Mouse (Mus musculus) kidney, embryonic 16.5 days (tissue): ENCODE measurements at regions not wholly inside any gene's neighbourhood (a gene's known extent, or its start where the extent isn't known, plus 50 kb on each side); places are given as distances from the start of the nearest gene placed in this dataset.

Experiments used
- ATAC-seq: fragments of 200-750 bp; cut with Nextera tagmentation; 2 replicates; pipeline ENCODE4 v1.8.0; 2017; ENCODE audit warnings: moderate TSS enrichment; ENCODE audit not compliant: low FRiP score, low TSS enrichment
- H3K27ac ChIP-seq: fragments of 300-500 bp; sonication (generic); 2 replicates; pipeline ENCODE4 v1.5.1; 2014; ENCODE audit warnings: low read length
- H3K27me3 ChIP-seq: fragments of 300-500 bp; sonication (generic); 2 replicates; pipeline ENCODE4 v1.6.1; 2014; ENCODE audit warnings: low read length, control low read depth, mixed read lengths; ENCODE audit not compliant: insufficient read depth
- H3K36me3 ChIP-seq: fragments of 300-500 bp; sonication (generic); 2 replicates; pipeline ENCODE4 v1.6.1; 2014; ENCODE audit warnings: low read length, control low read depth, mixed read lengths; ENCODE audit not compliant: insufficient read depth
- H3K4me1 ChIP-seq: fragments of 300-500 bp; sonication (generic); 2 replicates; pipeline ENCODE4 v1.6.1; 2014; ENCODE audit warnings: low read length, control low read depth, mixed read lengths; ENCODE audit not compliant: insufficient read depth
- H3K4me2 ChIP-seq: fragments of 300-500 bp; sonication (generic); replicated peaks from 2 replicates; pipeline ENCODE4 v1.6.1; 2014; ENCODE audit warnings: low read depth, low read length
- H3K4me3 ChIP-seq: fragments of 300-500 bp; sonication (generic); 2 replicates; pipeline ENCODE4 v1.5.1; 2014; ENCODE audit warnings: mild to moderate bottlenecking, low read length
- H3K9ac ChIP-seq: fragments of 300-500 bp; sonication (generic); replicated peaks from 2 replicates; pipeline ENCODE4 v1.6.1; 2014; ENCODE audit warnings: low read length
- H3K9me3 ChIP-seq: fragments of 300-500 bp; sonication (generic); 2 replicates; pipeline ENCODE4 v1.6.1; 2016; ENCODE audit warnings: low read length, control low read depth
- WGBS: fragments of 180-500 bp; shearing (Covaris S2); extraction: QIAGEN DNeasy Blood & Tissue Kit; methylation state at CpG from one replicate; pipeline ENCODE4 v1.1.7; 2014; 5-methylcytosine and 5-hydroxymethylcytosine counted together

GRCm38 (mm10) chr10:93374690-93374994 lies 63.7 kb upstream of the Elk3 start:
- H3K36me3 ChIP-seq: no peaks in the 10 kb centered on the region
- no peak overlapping the region for H3K4me3 ChIP-seq
- H3K9me3 ChIP-seq: no peaks in the 10 kb centered on the region
- peak overlapping the region; percentile 71; the same call in 1 of the 2 replicates for H3K27ac ChIP-seq
- no peak overlapping the region for H3K9ac ChIP-seq
- no peak for ATAC-seq
- H3K4me2 ChIP-seq: no peak overlapping the region
- H3K4me1 ChIP-seq: 0 out of 2 replicates have a peak, but pooled peaks cover 2% of the 10 kb centered on the region
- no peaks in the 10 kb centered on the region for H3K27me3 ChIP-seq
- WGBS: 72% methylated on average over 2 of the region's 2 CpGs

- no peak overlapping the region for H3K4me2 ChIP-seq
- no peak overlapping the region for H3K9ac ChIP-seq
- 38% methylated on average over 13 of the region's 13 CpGs for WGBS
- peaks cover 4% of the 10 kb centered on the region; the same call in 1 of the 2 replicates for H3K9me3 ChIP-seq
- H3K36me3 ChIP-seq: no peaks in the 10 kb centered on the region
- peak overlapping the region; percentile 71 for H3K27ac ChIP-seq
- no peaks in the 10 kb centered on the region for H3K27me3 ChIP-seq
- 0 out of 2 replicates have a peak, but pooled peaks cover 2% of the 10 kb centered on the region for H3K4me1 ChIP-seq
- no peak overlapping the region for H3K4me3 ChIP-seq
- peak; percentile 63 for ATAC-seq
These were observed 64.2 kb upstream of the Elk3 start for GRCm38 (mm10) chr10:93375007-93375711.

- ATAC-seq: no peak
- H3K4me1 ChIP-seq: 0 out of 2 replicates have a peak, but pooled peaks cover 2% of the 10 kb centered on the region
- H3K27ac ChIP-seq: peak overlapping the region; percentile 65
- no peaks in the 10 kb centered on the region for H3K27me3 ChIP-seq
- H3K36me3 ChIP-seq: no peaks in the 10 kb centered on the region
- H3K9me3 ChIP-seq: peaks cover 4% of the 10 kb centered on the region; the same call in 1 of the 2 replicates
- H3K4me2 ChIP-seq: no peak overlapping the region
- no peak overlapping the region for H3K9ac ChIP-seq
- WGBS: 77% methylated on average over 4 of the region's 4 CpGs
- H3K4me3 ChIP-seq: no peak overlapping the region
These were observed 64.8 kb upstream of the Elk3 start for GRCm38 (mm10) chr10:93375771-93376170.

GRCm38 (mm10) chr10:93376457-93376941 lies 65.6 kb upstream of the Elk3 start:
- Histone ChIP-seq H3K4me3 (no peak overlapping the region), H3K9me3 (peaks cover 4% of the 10 kb centered on the region; the same call in 1 of the 2 replicates), H3K27me3 (no peaks in the 10 kb centered on the region), H3K4me1 (0 out of 2 replicates have a peak, but pooled peaks cover 2% of the 10 kb centered on the region), H3K9ac (no peak overlapping the region), H3K4me2 (no peak overlapping the region), H3K27ac (peak overlapping the region; percentile 65), H3K36me3 (no peaks in the 10 kb centered on the region)
- ATAC-seq: 0 out of 2 replicates have a peak, but pooled peaks have one; percentile 27
- WGBS: 68% methylated on average over 7 of the region's 7 CpGs

- no peak for ATAC-seq
- H3K9ac ChIP-seq: no peak overlapping the region
- WGBS: 85% methylated on average over 6 of the region's 6 CpGs
- H3K9me3 ChIP-seq: no peaks in the 10 kb centered on the region
- H3K27ac ChIP-seq: no peak overlapping the region
- no peak overlapping the region for H3K4me3 ChIP-seq
- no peaks in the 10 kb centered on the region for H3K27me3 ChIP-seq
- 0 out of 2 replicates have a peak, but pooled peaks cover 5% of the 10 kb centered on the region for H3K4me1 ChIP-seq
- H3K36me3 ChIP-seq: no peaks in the 10 kb centered on the region
- H3K4me2 ChIP-seq: no peak overlapping the region
These were observed 63.9 kb upstream of the Lta4h start for GRCm38 (mm10) chr10:93389276-93389675.

- ATAC-seq: no peak
- Histone ChIP-seq H3K36me3 (no peaks in the 10 kb centered on the region), H3K9ac (no peak overlapping the region)
These were observed 61.9 kb upstream of the Lta4h start for GRCm38 (mm10) chr10:93391296-93391695.

GRCm38 (mm10) chr10:93393902-93394301 lies 59.3 kb upstream of the Lta4h start:
- no peaks in the 10 kb centered on the region for H3K9me3 ChIP-seq
- no peak for ATAC-seq
- H3K27me3 ChIP-seq: no peaks in the 10 kb centered on the region
- no peak overlapping the region for H3K9ac ChIP-seq
- H3K36me3 ChIP-seq: no peaks in the 10 kb centered on the region
- H3K4me1 ChIP-seq: 0 out of 2 replicates have a peak, but pooled peaks cover 5% of the 10 kb centered on the region
- no peak overlapping the region for H3K4me3 ChIP-seq
- no peak overlapping the region for H3K27ac ChIP-seq
- H3K4me2 ChIP-seq: no peak overlapping the region
- 58% methylated on average over 1 of the region's 1 CpGs for WGBS

More at GRCm38 (mm10) chr10:93391296-93391695, 61.9 kb upstream of the Lta4h start:
- Histone ChIP-seq H3K9me3 (no peaks in the 10 kb centered on the region), H3K4me3 (no peak overlapping the region), H3K4me2 (no peak overlapping the region), H3K27ac (peak overlapping the region; percentile 50), H3K27me3 (no peaks in the 10 kb centered on the region), H3K4me1 (0 out of 2 replicates have a peak, but pooled peaks cover 5% of the 10 kb centered on the region)
- 66% methylated on average over 5 of the region's 5 CpGs for WGBS

GRCm38 (mm10) chr10:93397711-93398110 lies 55.5 kb upstream of the Lta4h start:
- Histone ChIP-seq H3K4me3 (no peak overlapping the region), H3K4me1 (no peaks in the 10 kb centered on the region), H3K27me3 (no peaks in the 10 kb centered on the region), H3K4me2 (no peak overlapping the region), H3K9ac (no peak overlapping the region), H3K9me3 (no peaks in the 10 kb centered on the region), H3K27ac (no peak overlapping the region), H3K36me3 (no peaks in the 10 kb centered on the region)
- WGBS: 88% methylated on average over 5 of the region's 5 CpGs
- no peak for ATAC-seq

GRCm38 (mm10) chr10:93398531-93399320 lies 54.5 kb upstream of the Lta4h start:
- WGBS: 65% methylated on average over 11 of the region's 11 CpGs
- H3K4me1 ChIP-seq: no peaks in the 10 kb centered on the region
- H3K9ac ChIP-seq: no peak overlapping the region
- no peaks in the 10 kb centered on the region for H3K9me3 ChIP-seq
- ATAC-seq: no peak
- H3K36me3 ChIP-seq: no peaks in the 10 kb centered on the region
- H3K27ac ChIP-seq: no peak overlapping the region
- H3K4me2 ChIP-seq: no peak overlapping the region
- H3K4me3 ChIP-seq: no peak overlapping the region
- no peaks in the 10 kb centered on the region for H3K27me3 ChIP-seq
